Mouse (Mus musculus) stomach, embryonic 15.5 days (tissue): ENCODE measurements at regions not wholly inside any gene's neighbourhood (a gene's known extent, or its start where the extent isn't known, plus 50 kb on each side); places are given as distances from the start of the nearest gene placed in this dataset.

ENCODE experiments used
- ATAC-seq: fragments of 200-750 bp; cut with Nextera tagmentation; 2 replicates; pipeline ENCODE4 v1.8.0; 2017; ENCODE audit warnings: low read depth, moderate number of reproducible peaks, moderate TSS enrichment; ENCODE audit not compliant: insufficient read depth, low FRiP score
- H3K27ac ChIP-seq: fragments of 300-500 bp; sonication (generic); 2 replicates; pipeline ENCODE4 v1.5.1; 2015; ENCODE audit warnings: mild to moderate bottlenecking, inconsistent platforms
- H3K27me3 ChIP-seq: fragments of 300-500 bp; sonication (generic); replicated peaks from 2 replicates; pipeline ENCODE4 v1.6.1; 2015; ENCODE audit warnings: inconsistent platforms
- H3K36me3 ChIP-seq: fragments of 300-500 bp; sonication (generic); 2 replicates; pipeline ENCODE4 v1.6.1; 2015; ENCODE audit warnings: inconsistent platforms
- H3K4me1 ChIP-seq: fragments of 300-500 bp; sonication (generic); 2 replicates; pipeline ENCODE4 v1.6.1; 2015; ENCODE audit warnings: inconsistent platforms
- H3K4me2 ChIP-seq: fragments of 300-500 bp; sonication (generic); 2 replicates; pipeline ENCODE4 v1.6.1; 2015; ENCODE audit warnings: mild to moderate bottlenecking, inconsistent platforms
- H3K4me3 ChIP-seq: fragments of 300-500 bp; sonication (generic); replicated peaks from 2 replicates; pipeline ENCODE4 v1.5.1; 2015; ENCODE audit warnings: inconsistent platforms
- H3K9ac ChIP-seq: fragments of 300-500 bp; sonication (generic); 2 replicates; pipeline ENCODE4 v1.6.1; 2015; ENCODE audit warnings: inconsistent platforms
- H3K9me3 ChIP-seq: fragments of 300-500 bp; sonication (generic); 2 replicates; pipeline ENCODE4 v1.6.1; 2016; ENCODE audit warnings: inconsistent platforms
- WGBS: fragments of 180-500 bp; shearing (Covaris S2); methylation state at CpG from one replicate; pipeline ENCODE4 v1.1.7; 2015; 5-methylcytosine and 5-hydroxymethylcytosine counted together

DNA sequence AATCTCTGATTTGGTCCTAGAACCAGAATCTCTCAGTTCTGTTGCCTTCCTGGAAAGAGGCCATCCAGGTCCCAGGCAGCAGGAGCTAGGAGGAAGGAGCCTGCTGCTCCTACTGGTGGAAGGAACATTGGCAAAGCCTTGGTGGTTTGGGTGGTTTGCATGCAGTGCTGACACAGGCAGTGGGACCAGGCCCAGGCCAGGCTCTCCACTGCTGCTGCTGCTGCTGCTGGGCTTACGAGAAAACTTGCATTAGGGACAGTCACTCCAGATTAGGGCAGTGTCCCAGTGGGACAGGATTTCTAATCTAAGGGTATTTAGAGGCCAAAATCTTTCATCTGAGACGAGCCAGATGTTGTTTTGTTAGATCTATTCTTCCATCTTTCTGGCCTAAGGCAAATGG is 172.1 kb upstream of the Bmper start:
- 52% methylated on average over 2 of the region's 2 CpGs for WGBS
- Histone ChIP-seq H3K27ac (no peak overlapping the region), H3K9me3 (no peaks in the 10 kb centered on the region), H3K4me1 (no peaks in the 10 kb centered on the region), H3K27me3 (no peaks in the 10 kb centered on the region), H3K36me3 (no peaks in the 10 kb centered on the region), H3K4me3 (no peak overlapping the region), H3K9ac (no peak overlapping the region), H3K4me2 (no peak overlapping the region)
- no peak for ATAC-seq

DNA sequence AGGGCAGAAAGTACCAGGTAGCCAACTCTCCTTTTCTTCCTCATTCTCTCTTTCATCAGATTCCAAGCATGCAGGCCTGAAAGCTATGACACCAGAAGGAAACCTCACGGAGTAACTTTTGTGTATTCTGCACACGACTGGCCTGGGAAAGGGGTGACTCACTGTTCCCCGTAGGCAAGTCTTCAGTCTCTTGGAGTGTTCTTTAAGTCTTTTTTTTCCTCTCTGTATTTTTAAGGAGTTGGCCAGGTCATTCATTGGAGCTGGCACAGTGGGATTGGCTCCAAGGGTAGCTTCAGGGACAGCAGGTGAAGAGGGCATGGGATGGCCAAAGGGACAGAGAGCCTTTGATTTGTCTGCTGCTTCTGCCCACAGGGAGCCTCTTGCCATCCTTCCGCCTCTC is 163.3 kb upstream of the Bmper start:
- Histone ChIP-seq H3K9ac (no peak overlapping the region), H3K9me3 (no peaks in the 10 kb centered on the region), H3K4me1 (0 out of 2 replicates have a peak, but pooled peaks cover 4% of the 10 kb centered on the region), H3K4me2 (no peak overlapping the region), H3K27ac (no peak overlapping the region), H3K4me3 (no peak overlapping the region), H3K36me3 (no peaks in the 10 kb centered on the region), H3K27me3 (no peaks in the 10 kb centered on the region)
- ATAC-seq = no peak
- 64% methylated on average over 4 of the region's 4 CpGs for WGBS

DNA sequence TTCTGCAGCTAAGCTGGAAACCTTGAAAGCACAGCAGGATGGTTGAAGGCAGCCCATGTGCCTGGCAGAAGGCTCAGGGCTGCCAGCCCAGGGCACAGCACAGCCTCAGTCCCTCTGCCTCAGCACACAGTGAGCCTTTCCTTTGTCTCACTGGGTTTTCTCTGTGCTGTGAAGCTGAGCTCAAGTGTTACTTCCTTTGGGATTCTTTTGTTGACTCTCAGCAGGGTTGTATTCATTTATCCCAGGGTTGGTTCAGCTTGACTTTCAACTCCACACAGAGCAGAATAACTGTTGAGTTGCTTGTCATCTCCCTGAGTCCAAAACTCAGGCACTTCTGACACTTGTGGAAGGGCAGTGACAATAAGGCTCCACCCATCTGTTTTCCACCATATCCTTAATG is 162.3 kb upstream of the Bmper start:
- H3K27ac ChIP-seq = 0 out of 2 replicates have a peak overlapping the region, but pooled peaks have one; percentile 1
- ATAC-seq = no peak
- no peak overlapping the region for H3K4me3 ChIP-seq
- no peaks in the 10 kb centered on the region for H3K9me3 ChIP-seq
- no peak overlapping the region for H3K9ac ChIP-seq
- H3K4me2 ChIP-seq = no peak overlapping the region
- H3K4me1 ChIP-seq = 0 out of 2 replicates have a peak, but pooled peaks cover 4% of the 10 kb centered on the region
- H3K27me3 ChIP-seq = no peaks in the 10 kb centered on the region
- no peaks in the 10 kb centered on the region for H3K36me3 ChIP-seq

DNA sequence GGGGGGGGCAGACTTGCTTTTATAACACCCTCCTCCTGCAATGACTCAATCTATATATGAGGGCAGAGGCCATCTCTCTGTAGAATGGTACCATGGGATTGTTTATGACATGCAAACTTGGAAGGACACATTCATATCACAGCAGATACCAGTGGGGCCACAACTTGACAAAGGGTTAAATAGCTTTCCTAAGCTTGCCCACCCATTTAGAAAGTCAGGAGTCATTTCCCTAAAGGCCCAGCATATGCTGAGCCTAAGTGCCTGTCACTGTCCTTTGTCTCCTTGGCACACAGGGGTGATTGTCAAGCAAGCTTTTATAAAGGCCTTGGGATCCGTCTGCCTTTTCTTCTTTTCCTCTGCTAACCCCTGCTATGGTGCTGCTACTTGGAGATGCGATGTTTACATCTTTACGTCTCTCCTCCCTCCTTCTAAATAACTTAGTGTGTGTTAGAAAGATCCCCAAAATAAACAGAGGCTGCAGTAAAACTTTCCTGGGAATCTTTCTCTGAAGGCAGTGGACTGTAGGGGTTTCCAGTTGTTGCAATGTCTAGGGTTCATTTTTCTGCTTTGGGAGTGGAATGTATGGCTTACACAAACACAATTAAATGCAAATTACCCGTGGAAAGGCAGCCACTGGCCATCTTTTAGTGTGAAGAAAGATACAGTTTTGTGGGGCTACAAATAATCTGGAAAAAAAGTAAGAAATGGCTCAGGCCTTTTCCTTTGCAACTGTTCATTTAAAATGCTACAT is 161.5 kb upstream of the Bmper start:
- H3K9me3 ChIP-seq = no peaks in the 10 kb centered on the region
- no peaks in the 10 kb centered on the region for H3K36me3 ChIP-seq
- H3K9ac ChIP-seq = no peak overlapping the region
- ATAC-seq = no peak
- H3K27me3 ChIP-seq = no peaks in the 10 kb centered on the region
- WGBS = 29% methylated on average over 4 of the region's 4 CpGs
- H3K4me1 ChIP-seq = 0 out of 2 replicates have a peak, but pooled peaks cover 4% of the 10 kb centered on the region
- H3K4me2 ChIP-seq = no peak overlapping the region
- H3K27ac ChIP-seq = no peak overlapping the region
- no peak overlapping the region for H3K4me3 ChIP-seq

DNA sequence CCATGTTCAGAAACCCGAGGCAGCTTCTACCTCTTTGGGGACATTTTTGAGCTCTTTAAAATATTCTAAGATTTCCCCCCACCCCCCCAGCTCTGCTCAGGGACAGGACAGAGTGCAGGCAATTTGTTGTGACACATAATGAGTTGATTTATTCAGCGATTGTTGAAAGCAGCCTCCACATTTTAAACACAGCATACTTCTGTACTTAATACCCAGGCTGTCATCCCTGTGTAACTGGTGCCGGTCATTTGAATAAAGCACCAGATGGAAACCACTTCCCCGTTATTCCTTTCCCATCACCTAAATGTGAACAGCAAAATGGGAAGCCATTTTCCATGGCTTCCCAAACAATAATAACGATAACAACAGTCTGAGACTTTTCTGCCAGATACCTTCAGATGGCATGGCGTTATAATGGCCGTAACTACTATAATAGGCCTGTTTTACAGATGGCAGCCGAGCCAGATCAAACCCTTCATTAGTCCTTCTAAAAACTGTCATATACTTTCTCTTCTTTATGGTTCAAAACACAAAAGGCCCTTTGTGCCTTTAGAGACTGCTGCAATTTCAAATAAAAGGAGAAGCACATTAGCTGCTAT is 160.7 kb upstream of the Bmper start:
- no peak for ATAC-seq
- 56% methylated on average over 8 of the region's 8 CpGs for WGBS

DNA sequence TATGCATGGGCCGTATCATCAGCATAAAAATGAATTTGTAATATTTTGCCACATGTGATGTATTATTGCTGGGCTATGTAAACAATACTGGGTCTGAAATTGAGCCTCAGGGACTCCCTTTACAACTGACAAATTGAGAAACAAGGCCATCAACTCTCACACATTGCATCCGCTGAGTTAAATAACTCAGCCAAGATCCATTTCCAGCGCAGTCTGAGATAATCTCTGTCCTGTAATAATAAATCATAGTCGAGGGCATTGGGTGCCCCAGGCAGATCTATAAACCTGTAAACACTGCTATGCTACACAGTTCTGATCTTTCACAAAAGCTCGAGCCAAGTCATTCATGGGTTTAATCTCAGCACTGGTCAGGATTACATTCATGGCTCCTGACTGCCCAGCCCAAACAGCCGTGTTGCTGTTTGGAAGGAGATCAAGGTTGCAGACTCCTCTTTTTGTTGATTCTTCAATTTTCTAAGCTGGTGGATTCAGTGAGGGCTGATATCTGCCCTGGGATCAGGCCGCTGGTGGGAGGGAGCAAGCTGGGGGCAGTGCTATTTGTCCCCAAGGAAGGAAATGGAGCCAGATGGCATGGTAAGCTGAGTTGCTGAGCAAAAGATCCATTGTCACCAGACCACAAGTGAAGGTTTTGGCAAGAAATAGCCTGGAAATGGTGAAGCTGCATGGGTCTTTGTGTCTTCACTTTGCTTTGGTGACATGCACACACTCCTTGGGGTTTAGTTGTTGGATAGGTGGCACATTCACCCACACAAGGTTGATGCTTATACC is 160.0 kb upstream of the Bmper start:
- Histone ChIP-seq H3K9ac (no peak overlapping the region), H3K4me1 (0 out of 2 replicates have a peak, but pooled peaks cover 4% of the 10 kb centered on the region), H3K27ac (peak overlapping the region; percentile 3), H3K4me3 (no peak overlapping the region), H3K9me3 (no peaks in the 10 kb centered on the region), H3K36me3 (no peaks in the 10 kb centered on the region), H3K4me2 (no peak overlapping the region), H3K27me3 (no peaks in the 10 kb centered on the region)
- no peak; the same call in 1 of the 2 replicates for ATAC-seq
- 34% methylated on average over 7 of the region's 7 CpGs for whole genome bisulfite sequencing

More for the DNA sequence above, 160.7 kb upstream of the Bmper start:
- H3K27me3 ChIP-seq = no peaks in the 10 kb centered on the region
- H3K9me3 ChIP-seq = no peaks in the 10 kb centered on the region
- no peaks in the 10 kb centered on the region for H3K36me3 ChIP-seq
- H3K4me1 ChIP-seq = 0 out of 2 replicates have a peak, but pooled peaks cover 4% of the 10 kb centered on the region
- H3K4me2 ChIP-seq = no peak overlapping the region
- no peak overlapping the region for H3K4me3 ChIP-seq
- H3K9ac ChIP-seq = no peak overlapping the region
- no peak overlapping the region; the same call in 1 of the 2 replicates for H3K27ac ChIP-seq

DNA sequence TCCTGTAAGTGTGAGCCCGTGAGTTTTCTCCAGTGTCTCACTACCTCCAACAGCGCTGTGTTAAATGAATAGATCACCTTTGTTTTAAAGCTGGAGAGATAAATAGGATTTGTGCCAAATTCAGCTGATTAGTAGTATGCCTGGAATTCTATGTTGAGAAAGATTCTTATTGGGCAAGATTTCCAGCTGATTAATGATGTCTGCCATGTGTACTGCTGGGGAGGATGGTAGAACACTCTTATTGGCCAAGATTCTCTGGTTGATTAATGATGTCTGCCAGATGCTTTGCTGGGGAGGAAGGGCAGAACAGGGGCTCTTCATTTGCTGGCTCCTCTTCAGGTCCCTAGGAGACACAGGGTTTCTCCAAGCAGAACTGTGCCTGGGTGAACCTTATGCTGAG is 158.9 kb upstream of the Bmper start:
- H3K27me3 ChIP-seq = no peaks in the 10 kb centered on the region
- no peaks in the 10 kb centered on the region for H3K36me3 ChIP-seq
- ATAC-seq = no peak
- 0 out of 2 replicates have a peak, but pooled peaks cover 4% of the 10 kb centered on the region for H3K4me1 ChIP-seq
- H3K27ac ChIP-seq = 0 out of 2 replicates have a peak overlapping the region, but pooled peaks have one; percentile 14
- 53% methylated on average over 2 of the region's 2 CpGs for WGBS
- no peak overlapping the region for H3K9ac ChIP-seq
- no peak overlapping the region for H3K4me3 ChIP-seq
- no peaks in the 10 kb centered on the region for H3K9me3 ChIP-seq
- no peak overlapping the region for H3K4me2 ChIP-seq

DNA sequence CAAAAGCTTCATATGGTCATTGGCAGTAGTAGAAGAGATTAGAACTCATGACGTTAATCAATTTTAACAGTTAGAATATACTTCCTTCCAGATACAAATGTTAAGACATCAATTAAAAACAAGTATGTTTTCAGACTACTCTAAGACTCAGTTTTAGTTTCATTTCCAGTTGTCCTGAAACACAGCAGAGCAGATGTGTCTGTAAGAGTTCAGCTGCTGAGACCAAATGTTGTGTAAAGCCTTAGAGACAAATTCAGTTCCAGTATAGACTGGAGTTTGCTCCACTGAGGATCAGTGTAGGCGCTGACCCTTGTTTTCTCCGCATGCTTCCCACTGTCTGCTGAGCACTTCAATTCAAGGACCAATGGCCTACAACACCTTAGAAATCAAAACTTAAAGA is 158.1 kb upstream of the Bmper start:
- Histone ChIP-seq H3K27me3 (no peaks in the 10 kb centered on the region), H3K9me3 (no peaks in the 10 kb centered on the region), H3K27ac (no peak overlapping the region), H3K4me2 (no peak overlapping the region), H3K4me3 (no peak overlapping the region), H3K36me3 (no peaks in the 10 kb centered on the region), H3K9ac (no peak overlapping the region), H3K4me1 (0 out of 2 replicates have a peak, but pooled peaks cover 4% of the 10 kb centered on the region)
- 90% methylated on average over 3 of the region's 3 CpGs for WGBS
- no peak for ATAC-seq

DNA sequence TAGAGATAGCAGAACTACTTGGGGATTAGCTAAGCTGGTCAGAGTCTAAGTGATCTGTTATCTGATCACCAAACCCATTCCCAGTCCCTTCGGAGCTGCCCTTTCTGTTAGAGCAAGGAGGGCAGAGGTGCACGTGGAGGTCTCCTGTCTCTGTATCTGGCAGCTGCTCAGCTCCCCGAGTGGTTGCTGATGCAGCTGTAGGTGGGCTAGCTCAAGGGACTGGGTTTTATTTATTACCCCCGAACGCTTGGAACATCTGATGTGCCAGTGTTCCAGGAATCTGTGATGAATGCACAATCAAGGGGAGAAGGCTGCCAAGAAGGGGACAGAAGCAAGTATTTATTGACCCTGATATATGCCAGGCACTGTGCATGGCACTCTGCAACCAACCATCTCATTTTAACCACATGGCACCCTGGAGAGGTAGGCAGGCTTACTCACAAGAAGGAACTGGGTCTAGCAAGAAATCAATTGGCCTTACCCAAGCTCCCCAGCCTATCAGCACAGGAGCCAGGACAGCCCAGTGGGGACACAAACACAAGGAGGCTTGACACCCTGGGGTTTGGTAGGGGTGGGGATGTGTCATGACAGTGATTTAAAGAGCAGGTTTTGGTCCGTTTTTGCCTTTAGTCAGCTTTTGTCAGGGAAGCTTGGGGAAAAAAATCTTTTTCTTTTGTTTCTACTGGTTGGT is 154.6 kb upstream of the Bmper start:
- Histone ChIP-seq H3K27ac (no peak overlapping the region), H3K4me3 (no peak overlapping the region), H3K27me3 (no peaks in the 10 kb centered on the region), H3K36me3 (no peaks in the 10 kb centered on the region), H3K9ac (no peak overlapping the region), H3K4me1 (no peaks in the 10 kb centered on the region), H3K4me2 (no peak overlapping the region), H3K9me3 (no peaks in the 10 kb centered on the region)
- no peak for ATAC-seq
- 61% methylated on average over 6 of the region's 6 CpGs for WGBS

DNA sequence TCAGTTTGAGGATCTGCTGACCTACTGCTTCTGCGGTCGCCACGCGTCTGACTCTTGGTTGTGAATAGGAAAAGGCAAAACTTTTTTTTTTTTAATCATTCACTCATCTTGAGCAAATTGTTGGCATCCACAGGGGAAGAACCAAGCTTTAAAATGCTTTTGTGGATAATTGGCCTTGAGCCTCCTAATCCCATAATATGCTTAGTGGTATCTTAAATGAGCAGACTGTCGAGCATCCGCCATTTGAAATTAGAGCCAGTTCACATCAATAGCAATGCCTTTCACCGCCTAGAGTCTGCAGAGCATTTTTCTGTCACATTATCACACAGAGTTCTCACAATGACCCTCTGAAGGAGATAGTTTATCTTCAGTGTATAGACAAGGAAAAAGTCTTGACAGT is 153.7 kb upstream of the Bmper start:
- no peak overlapping the region for H3K4me2 ChIP-seq

DNA sequence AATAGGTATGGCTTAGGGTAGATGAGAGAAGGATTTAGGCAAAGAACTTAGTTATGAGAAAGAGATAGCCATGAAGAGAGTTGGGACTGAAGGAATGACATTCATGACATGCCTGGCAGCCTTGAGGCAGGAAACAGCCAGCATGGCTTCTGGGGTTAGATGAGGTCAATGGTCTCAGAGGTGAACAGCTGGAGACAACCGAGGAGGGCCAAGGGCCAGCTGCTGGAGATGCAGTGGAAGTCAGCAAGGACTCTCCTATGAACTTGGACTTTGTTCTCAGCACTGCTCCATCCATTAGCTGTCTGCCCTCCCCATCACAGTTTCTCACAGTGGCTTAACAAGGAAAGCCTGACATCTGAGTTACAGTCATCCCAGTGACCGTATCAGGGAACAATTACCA is 151.9 kb upstream of the Bmper start:
- Histone ChIP-seq H3K4me2 (no peak overlapping the region), H3K4me3 (no peak overlapping the region), H3K27me3 (no peaks in the 10 kb centered on the region), H3K9me3 (no peaks in the 10 kb centered on the region), H3K9ac (no peak overlapping the region), H3K36me3 (no peaks in the 10 kb centered on the region), H3K27ac (no peak overlapping the region), H3K4me1 (no peaks in the 10 kb centered on the region)
- 56% methylated on average over 2 of the region's 2 CpGs for WGBS
- ATAC-seq = no peak

More for the DNA sequence above, 153.7 kb upstream of the Bmper start:
- Histone ChIP-seq H3K4me3 (no peak overlapping the region), H3K9me3 (no peaks in the 10 kb centered on the region), H3K4me1 (no peaks in the 10 kb centered on the region), H3K36me3 (no peaks in the 10 kb centered on the region), H3K9ac (no peak overlapping the region), H3K27ac (no peak overlapping the region), H3K27me3 (no peaks in the 10 kb centered on the region)
- 88% methylated on average over 7 of the region's 7 CpGs for WGBS
- ATAC-seq = no peak
